Mouse (Mus musculus) monocyte, adult 5-6 weeks (primary cell): ENCODE data around the gene Gm10639. TPM values are rescaled to one million over a fixed set of nuclear protein-coding genes. Genes with fewer than 3 reads are reported as not detected.
"Not testable (repeated sequence)": the region's sequence is repeated elsewhere in the genome, so short reads cannot be mapped to it uniquely, and the experiment has no call there.

Source experiments
- ATAC-seq: fragments of 153-309, 156-312 bp; replicated peaks from 2 replicates; pipeline ENCODE4 v1.8.0; 2017; ENCODE audit warnings: mild to moderate bottlenecking; ENCODE audit not compliant: low TSS enrichment, insufficient number of reproducible peaks, severe bottlenecking, poor library complexity, low FRiP score
- total RNA-seq: library from RNA; stranded (forward); fragments of 200-1000, 200-491, 200-594 nt; gene quantifications from 3 replicates; pipeline ENCODE4 v1.2.3, GENCODE M21; 2017

Gene Gm10639
- total RNA-seq, 1 experiment from 2014 or later = not detected

- ATAC-seq = not testable (repeated sequence)
Observed at GRCm38 (mm10) chr9:78342494-78342893, 52.8 kb downstream of the Gm10639 start.

GRCm38 (mm10) chr9:78343055-78343454 lies 53.3 kb downstream of the Gm10639 start:
- ATAC-seq = 0 out of 2 replicates have a peak, but pooled peaks have one; percentile 17

GRCm38 (mm10) chr9:78345235-78345634 lies 55.5 kb downstream of the Gm10639 start:
- not testable (repeated sequence) for ATAC-seq

DNA sequence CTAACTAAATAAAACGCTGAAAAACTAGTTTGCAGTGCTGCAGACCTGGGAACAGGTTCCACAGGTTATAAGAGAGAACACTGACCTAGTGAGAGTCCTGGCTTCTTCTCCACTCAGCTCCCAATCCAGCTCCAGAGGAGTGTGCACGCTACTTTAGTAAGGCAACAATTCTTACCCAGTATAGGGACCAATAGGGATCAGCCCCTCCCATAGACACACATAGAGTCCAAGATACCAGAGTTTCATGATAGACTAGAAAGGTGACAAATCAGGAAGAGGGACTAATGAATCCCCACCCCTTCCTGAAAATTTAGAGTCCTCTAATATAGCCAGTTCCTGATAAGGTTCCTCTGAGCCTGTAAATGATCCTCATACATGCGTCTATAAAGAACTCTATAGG lies 57.3 kb downstream of the Gm10639 start:
- no peak for ATAC-seq

- ATAC-seq = not testable (repeated sequence)
Observed at GRCm38 (mm10) chr9:78348206-78349004, 58.7 kb downstream of the Gm10639 start.

GRCm38 (mm10) chr9:78349141-78349540 lies 59.4 kb downstream of the Gm10639 start:
- ATAC-seq = not testable (repeated sequence)

- ATAC-seq = not testable (repeated sequence)
Observed at GRCm38 (mm10) chr9:78350007-78350406, 60.3 kb downstream of the Gm10639 start.

DNA sequence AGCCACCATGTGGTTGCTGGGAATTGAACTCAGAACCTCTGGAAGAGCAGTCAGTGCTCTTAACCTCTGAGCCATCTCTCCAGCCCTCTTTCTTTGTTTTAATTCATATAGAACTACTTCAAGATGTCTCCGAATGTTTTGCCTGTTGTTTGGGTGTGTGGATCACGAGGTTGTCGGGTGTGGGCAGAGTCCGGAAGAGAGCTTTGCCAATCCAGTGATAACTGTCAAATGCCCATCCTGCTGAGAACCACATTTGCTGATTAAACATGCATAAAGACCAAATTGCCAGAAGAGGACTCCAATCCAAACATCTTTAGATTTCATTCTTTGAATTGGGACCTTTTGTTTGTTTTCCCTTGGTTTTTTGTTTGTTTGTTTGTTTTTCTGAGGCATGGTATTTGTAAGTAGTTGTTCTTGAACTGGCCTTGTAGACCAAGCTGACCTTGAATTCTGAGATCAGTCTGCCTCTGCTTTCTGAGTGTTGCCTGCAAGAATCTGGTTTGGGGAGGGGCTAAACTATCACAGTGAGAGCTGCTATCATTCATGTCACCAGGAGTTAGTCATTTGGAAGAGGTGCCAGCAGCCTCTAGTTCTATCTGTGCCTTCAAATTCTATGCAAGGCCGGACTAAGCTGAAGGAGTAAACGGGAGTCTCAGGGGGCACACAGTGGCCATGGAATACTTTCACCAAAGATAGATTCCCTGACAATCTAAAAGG lies 61.9 kb downstream of the Gm10639 start:
- no peak for ATAC-seq

Other genes starting within 250 kb of the Gm10639 start
- not detected in 3 replicates for gene Gcm1, start 238.0 kb upstream of the Gm10639 start, total RNA-seq
- gene Fbxo9, start 180.9 kb upstream of the Gm10639 start, total RNA-seq = 43.6 to 76.3 TPM (median 68.7 TPM) in 3 replicates
- gene Ick, start 180.7 kb upstream of the Gm10639 start, total RNA-seq = 3.4 to 5.2 TPM (median 3.9 TPM) in 3 replicates
- 0.68 TPM in 1 of 3 replicates, not detected in the others for gene Gsta4, start 107.1 kb upstream of the Gm10639 start, total RNA-seq
- gene Gsta1, start 59.3 kb upstream of the Gm10639 start, total RNA-seq = not detected in 3 replicates
- not detected in 3 replicates for gene Gm3776, start 32.8 kb upstream of the Gm10639 start, total RNA-seq
- gene Omt2a, start 24.9 kb downstream of the Gm10639 start, total RNA-seq = not detected in 3 replicates
- not detected in 3 replicates for gene Omt2b, start 37.7 kb downstream of the Gm10639 start, total RNA-seq
- 2.0 TPM in 1 of 3 replicates, not detected in the others for gene Gsta2, start 65.9 kb downstream of the Gm10639 start, total RNA-seq
- not detected in 3 replicates for gene Dppa5a, start 78.3 kb downstream of the Gm10639 start, total RNA-seq
- gene Ooep, start 88.8 kb downstream of the Gm10639 start, total RNA-seq = 0.87 TPM in 1 of 3 replicates, not detected in the others
- gene Ddx43, start 105.9 kb downstream of the Gm10639 start, total RNA-seq = 2.8 to 15.4 TPM (median 3.9 TPM) in 3 replicates
- gene Cgas, start 153.3 kb downstream of the Gm10639 start, total RNA-seq = 5.0 to 10.2 TPM (median 6.5 TPM) in 3 replicates
- 29.0 to 42.6 TPM (median 34.6 TPM) in 3 replicates for gene Mto1, start 158.3 kb downstream of the Gm10639 start, total RNA-seq
- not detected in 3 replicates for gene Gm17324, start 158.9 kb downstream of the Gm10639 start, total RNA-seq
- 6,370 to 7,055 TPM (median 6,774 TPM) in 3 replicates for gene Eef1a1, start 199.2 kb downstream of the Gm10639 start, total RNA-seq